Mouse (Mus musculus): ENCODE results near the gene Gh. TPM values are rescaled to one million over a fixed set of nuclear protein-coding genes. Genes with fewer than 3 reads are reported as not detected.

Gene Gh
- polyA plus RNA-seq, 1 experiment from 2014 or later, result not detected

DNA sequence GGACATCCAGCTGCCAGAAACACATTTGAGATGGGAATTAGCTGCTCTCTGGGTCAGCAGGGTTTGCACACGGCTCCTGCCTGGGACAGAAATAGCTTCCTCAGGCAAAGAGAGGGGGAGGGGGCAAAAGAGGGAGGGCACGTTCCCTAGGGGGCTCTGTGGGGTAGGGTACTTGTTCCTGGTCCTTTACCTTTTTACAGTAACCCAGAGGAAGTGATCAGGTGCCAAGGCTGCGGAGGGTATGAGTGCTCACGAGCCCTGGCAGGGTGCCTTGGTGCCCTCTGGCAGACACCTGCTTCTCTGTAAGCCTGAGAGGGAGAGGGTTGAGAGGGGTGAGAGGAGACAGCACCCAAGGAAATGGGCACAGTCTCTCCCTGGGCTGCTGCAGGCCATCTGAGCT, 30.8 kb upstream of the Gh start:
- no peak overlapping the region for H3K4me2 ChIP-seq (ENCODE audit: low read depth, low read length)
- WGBS, result 53% methylated on average over 4 of the region's 4 CpGs
- H3K4me1 ChIP-seq (ENCODE audit: control insufficient read depth, insufficient read depth, low read length), result no peaks in the 10 kb centered on the region
- H3K27ac ChIP-seq (ENCODE audit: low read length), result no peak overlapping the region
- H3K9me3 ChIP-seq (ENCODE audit: control insufficient read depth, low read length), result no peaks in the 10 kb centered on the region
- H3K36me3 ChIP-seq (ENCODE audit: control insufficient read depth, insufficient read depth, low read length), result no peaks in the 10 kb centered on the region
- H3K9ac ChIP-seq (ENCODE audit: low read depth, low read length), result no peak overlapping the region
- no peaks in the 10 kb centered on the region for H3K27me3 ChIP-seq (replicated peaks; ENCODE audit: control insufficient read depth, insufficient read depth, low read length)
- H3K4me3 ChIP-seq (ENCODE audit: low read length), result no peak overlapping the region
- ATAC-seq, result no peak

DNA sequence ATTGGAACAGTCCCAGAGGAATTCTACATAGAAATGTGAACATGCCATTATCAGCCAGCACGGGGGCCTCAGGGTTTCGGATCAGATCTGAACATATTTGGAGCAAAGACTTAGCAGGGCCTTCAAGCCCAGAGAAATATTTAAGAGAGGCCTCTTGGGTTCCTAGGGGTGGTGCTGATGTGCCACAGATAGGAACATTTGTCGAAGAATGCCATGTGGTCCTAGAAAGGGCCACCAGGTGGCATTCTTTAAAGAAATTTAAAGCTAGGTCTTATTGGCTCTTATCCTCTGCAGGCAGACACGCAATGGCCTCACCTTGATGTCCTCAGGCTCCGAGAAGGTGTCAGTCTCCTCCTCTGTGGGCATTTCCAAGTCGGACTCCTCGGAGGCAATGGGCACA, 28.0 kb upstream of the Gh start:
- no peak for ATAC-seq
- Histone ChIP-seq H3K27ac (ENCODE audit: low read length) (no peak overlapping the region), H3K27me3 (replicated peaks; ENCODE audit: control insufficient read depth, insufficient read depth, low read length) (no peaks in the 10 kb centered on the region), H3K4me2 (ENCODE audit: low read depth, low read length) (no peak overlapping the region), H3K36me3 (ENCODE audit: control insufficient read depth, insufficient read depth, low read length) (no peaks in the 10 kb centered on the region), H3K9me3 (ENCODE audit: control insufficient read depth, low read length) (no peaks in the 10 kb centered on the region), H3K4me3 (ENCODE audit: low read length) (no peak overlapping the region), H3K4me1 (ENCODE audit: control insufficient read depth, insufficient read depth, low read length) (no peaks in the 10 kb centered on the region), H3K9ac (ENCODE audit: low read depth, low read length) (no peak overlapping the region)
- WGBS, result 54% methylated on average over 7 of the region's 7 CpGs

DNA sequence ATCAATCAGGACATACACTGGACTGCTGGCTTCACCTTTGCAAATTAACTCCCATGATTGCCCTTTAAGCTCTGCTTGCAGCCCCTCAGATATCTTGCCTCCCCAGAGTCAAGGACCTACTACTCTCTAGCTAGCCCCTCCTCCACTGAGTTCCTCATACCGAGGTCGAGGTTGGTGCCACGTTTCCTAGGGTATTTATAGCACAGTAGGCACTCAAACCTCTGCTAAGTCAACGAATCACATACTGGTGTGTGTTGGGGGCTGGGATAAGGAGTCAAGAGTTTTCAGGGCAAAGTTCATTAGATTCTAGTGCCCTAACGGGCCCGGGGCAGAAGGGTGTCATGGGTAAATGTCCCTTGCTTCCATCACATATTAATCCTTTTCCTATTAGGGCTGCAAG, 27.5 kb upstream of the Gh start:
- 39% methylated on average over 6 of the region's 6 CpGs for WGBS
- Histone ChIP-seq H3K4me1 (ENCODE audit: control insufficient read depth, insufficient read depth, low read length) (no peaks in the 10 kb centered on the region), H3K27ac (ENCODE audit: low read length) (no peak overlapping the region), H3K4me3 (ENCODE audit: low read length) (no peak overlapping the region), H3K9me3 (ENCODE audit: control insufficient read depth, low read length) (no peaks in the 10 kb centered on the region), H3K9ac (ENCODE audit: low read depth, low read length) (no peak overlapping the region), H3K36me3 (ENCODE audit: control insufficient read depth, insufficient read depth, low read length) (no peaks in the 10 kb centered on the region), H3K4me2 (ENCODE audit: low read depth, low read length) (no peak overlapping the region), H3K27me3 (replicated peaks; ENCODE audit: control insufficient read depth, insufficient read depth, low read length) (no peaks in the 10 kb centered on the region)
- 0 out of 2 replicates have a peak, but pooled peaks have one; percentile 37 for ATAC-seq

DNA sequence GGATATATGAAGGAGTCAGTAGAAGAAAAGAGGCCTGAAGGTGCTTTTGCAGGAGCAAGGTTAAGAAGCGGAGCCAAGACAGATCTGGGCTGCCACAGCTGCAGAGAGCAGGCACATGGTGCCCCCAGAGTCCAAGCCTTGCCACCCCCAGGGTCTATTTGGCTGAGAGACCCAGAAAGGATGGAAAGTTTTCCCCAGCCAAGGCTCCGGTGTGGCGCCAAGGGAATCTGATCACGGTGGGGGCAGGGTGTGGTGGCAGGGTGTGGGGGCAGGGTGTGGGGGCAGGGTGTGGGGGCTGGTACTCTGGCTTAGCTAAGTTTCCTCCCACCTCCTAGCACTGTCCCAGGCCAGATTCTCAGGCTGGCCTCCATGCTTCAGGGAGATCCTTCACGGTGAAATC, 26.9 kb upstream of the Gh start:
- no peak overlapping the region for H3K27ac ChIP-seq (ENCODE audit: low read length)
- H3K27me3 ChIP-seq (replicated peaks; ENCODE audit: control insufficient read depth, insufficient read depth, low read length), result no peaks in the 10 kb centered on the region
- no peak overlapping the region for H3K9ac ChIP-seq (ENCODE audit: low read depth, low read length)
- ATAC-seq, result no peak
- H3K4me2 ChIP-seq (ENCODE audit: low read depth, low read length), result no peak overlapping the region
- H3K4me1 ChIP-seq (ENCODE audit: control insufficient read depth, insufficient read depth, low read length), result no peaks in the 10 kb centered on the region
- 43% methylated on average over 5 of the region's 5 CpGs for WGBS
- H3K9me3 ChIP-seq (ENCODE audit: control insufficient read depth, low read length), result no peaks in the 10 kb centered on the region
- no peak overlapping the region for H3K4me3 ChIP-seq (ENCODE audit: low read length)
- no peaks in the 10 kb centered on the region for H3K36me3 ChIP-seq (ENCODE audit: control insufficient read depth, insufficient read depth, low read length)

DNA sequence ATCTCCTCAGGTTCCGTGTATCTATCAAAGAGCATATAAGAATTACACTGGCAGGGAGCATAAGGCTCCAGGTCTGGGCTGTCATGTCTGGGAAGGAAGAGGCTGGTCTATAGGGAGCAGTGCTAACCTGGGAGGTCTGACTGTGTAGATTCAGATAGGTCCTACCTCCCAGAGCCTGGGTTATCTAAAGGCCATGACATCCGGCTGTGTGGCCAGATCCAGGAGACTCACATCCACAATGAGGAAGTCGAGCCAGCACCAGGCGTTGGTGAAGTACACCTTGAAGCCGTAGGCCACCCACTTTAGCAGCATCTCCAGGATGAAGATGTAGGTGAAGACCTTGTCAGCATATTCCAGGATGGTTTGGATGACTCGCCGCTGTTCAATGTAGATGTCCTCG, 24.8 kb upstream of the Gh start:
- no peak for ATAC-seq
- Histone ChIP-seq H3K4me3 (ENCODE audit: low read length) (no peak overlapping the region), H3K36me3 (ENCODE audit: control insufficient read depth, insufficient read depth, low read length) (no peaks in the 10 kb centered on the region), H3K9ac (ENCODE audit: low read depth, low read length) (no peak overlapping the region), H3K27me3 (replicated peaks; ENCODE audit: control insufficient read depth, insufficient read depth, low read length) (no peaks in the 10 kb centered on the region), H3K27ac (ENCODE audit: low read length) (no peak overlapping the region), H3K4me1 (ENCODE audit: control insufficient read depth, insufficient read depth, low read length) (no peaks in the 10 kb centered on the region), H3K4me2 (ENCODE audit: low read depth, low read length) (no peak overlapping the region), H3K9me3 (ENCODE audit: control insufficient read depth, low read length) (no peaks in the 10 kb centered on the region)
- WGBS, result 87% methylated on average over 8 of the region's 8 CpGs

DNA sequence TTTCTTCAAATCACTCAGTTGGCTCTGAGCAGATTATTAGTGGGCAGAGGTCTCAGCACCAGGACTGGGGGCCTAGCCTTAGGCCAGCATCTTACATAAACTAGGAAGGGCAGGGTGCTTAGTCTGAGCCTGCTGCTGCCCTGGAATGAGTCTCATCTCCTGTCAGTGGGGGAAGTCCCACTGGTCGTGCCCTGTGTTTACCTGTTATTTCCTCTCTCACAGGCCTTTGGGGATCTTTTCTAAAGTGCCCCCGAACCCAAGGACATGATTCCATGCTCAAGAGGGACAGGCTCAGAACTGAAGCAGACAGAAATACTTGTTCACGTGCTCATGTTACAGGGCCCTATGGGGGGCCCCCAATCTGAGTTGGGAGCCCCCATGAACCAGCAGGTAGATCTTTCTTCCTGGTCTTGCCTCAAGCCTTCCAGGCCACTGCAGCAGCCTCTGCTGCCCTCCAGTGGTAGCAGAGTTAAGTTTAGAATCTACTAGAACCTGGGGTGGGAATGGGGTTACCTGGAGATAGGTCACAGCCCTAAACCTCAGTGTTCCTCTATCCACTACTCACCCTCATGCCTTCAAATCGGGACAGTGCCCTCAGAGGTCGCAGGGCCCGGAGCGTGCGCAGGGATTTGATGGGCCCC, 24.0 kb upstream of the Gh start:
- Histone ChIP-seq H3K27me3 (replicated peaks; ENCODE audit: control insufficient read depth, insufficient read depth, low read length) (no peaks in the 10 kb centered on the region), H3K4me3 (ENCODE audit: low read length) (no peak overlapping the region), H3K4me2 (ENCODE audit: low read depth, low read length) (no peak overlapping the region), H3K9ac (ENCODE audit: low read depth, low read length) (0 out of 2 replicates have a peak overlapping the region, but pooled peaks have one; percentile 5), H3K27ac (ENCODE audit: low read length) (no peak overlapping the region), H3K9me3 (ENCODE audit: control insufficient read depth, low read length) (no peaks in the 10 kb centered on the region), H3K36me3 (ENCODE audit: control insufficient read depth, insufficient read depth, low read length) (no peaks in the 10 kb centered on the region), H3K4me1 (ENCODE audit: control insufficient read depth, insufficient read depth, low read length) (no peaks in the 10 kb centered on the region)
- WGBS, result 63% methylated on average over 8 of the region's 8 CpGs
- ATAC-seq, result 0 out of 2 replicates have a peak, but pooled peaks have one; percentile 43

DNA sequence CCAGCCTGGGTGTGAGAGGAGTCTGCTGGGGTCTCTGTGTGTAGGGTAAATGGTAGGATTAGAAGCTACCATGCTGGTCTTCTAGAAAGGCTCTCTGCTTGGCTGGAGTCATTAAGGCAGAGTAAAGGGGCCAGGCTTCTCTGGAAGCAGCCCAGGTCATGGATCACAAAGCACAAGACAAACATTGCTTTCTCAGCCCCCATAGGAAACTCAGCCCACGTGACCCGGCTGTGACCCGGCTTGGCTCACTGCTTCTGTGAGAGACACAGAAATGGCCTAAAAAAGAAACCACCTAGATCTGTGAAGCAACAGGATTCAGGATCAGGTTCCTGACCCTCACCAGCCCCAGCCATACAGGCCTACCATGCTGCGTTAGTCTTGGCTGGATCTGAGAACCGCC, 23.2 kb upstream of the Gh start:
- no peaks in the 10 kb centered on the region for H3K36me3 ChIP-seq (ENCODE audit: control insufficient read depth, insufficient read depth, low read length)
- H3K4me3 ChIP-seq (ENCODE audit: low read length), result no peak overlapping the region
- no peak for ATAC-seq
- H3K9ac ChIP-seq (ENCODE audit: low read depth, low read length), result peak overlapping the region; percentile 10; the same call in 1 of the 2 replicates
- no peaks in the 10 kb centered on the region for H3K27me3 ChIP-seq (replicated peaks; ENCODE audit: control insufficient read depth, insufficient read depth, low read length)
- no peaks in the 10 kb centered on the region for H3K9me3 ChIP-seq (ENCODE audit: control insufficient read depth, low read length)
- H3K4me2 ChIP-seq (ENCODE audit: low read depth, low read length), result no peak overlapping the region
- H3K27ac ChIP-seq (ENCODE audit: low read length), result no peak overlapping the region
- H3K4me1 ChIP-seq (ENCODE audit: control insufficient read depth, insufficient read depth, low read length), result no peaks in the 10 kb centered on the region
- WGBS, result 72% methylated on average over 5 of the region's 5 CpGs

DNA sequence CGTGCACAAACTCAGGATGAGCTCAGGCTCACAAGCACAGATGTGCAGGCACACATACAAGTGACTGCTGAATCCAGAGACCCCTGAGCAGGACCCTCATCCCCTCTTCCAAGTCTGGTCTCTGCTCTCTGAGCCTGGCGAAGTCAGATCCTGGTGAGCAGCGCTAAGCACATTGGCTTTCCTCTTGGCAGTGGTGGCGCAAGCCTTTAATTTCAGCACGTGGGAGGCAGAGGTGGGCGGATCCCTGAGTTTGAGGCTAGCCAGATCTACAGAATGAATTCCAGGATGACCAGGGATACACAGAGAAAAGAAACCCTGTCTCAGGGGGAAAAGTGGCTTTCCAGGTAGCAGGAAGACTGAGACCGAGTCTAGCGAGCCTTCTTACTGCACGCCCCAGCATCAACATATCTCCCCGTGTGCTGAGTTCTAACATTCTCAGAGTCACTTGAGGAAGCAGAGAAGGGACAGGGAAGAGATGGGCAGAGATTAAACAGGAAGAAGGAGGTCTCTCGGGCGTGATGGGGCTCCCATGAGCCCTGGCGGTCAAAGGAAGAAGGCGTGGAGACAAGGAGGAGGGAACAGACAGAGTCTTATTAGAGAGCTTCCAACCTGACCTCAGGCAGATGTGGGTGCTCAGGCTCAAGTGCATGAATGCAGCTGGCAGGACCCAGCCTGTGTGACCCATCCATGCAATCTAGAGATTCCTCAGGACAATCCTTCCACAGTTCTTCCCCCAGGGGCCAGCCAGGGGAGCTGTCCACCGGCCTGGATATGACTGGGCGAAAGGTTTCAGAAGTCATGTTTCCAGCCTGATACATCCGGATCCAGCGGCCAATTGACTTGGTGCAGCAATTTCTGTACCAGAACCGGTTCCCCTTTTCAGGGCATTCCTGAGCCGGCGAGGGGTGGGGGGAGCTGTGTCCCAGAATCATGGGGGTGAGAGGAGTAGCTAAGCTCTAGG, 17.0 kb upstream of the Gh start:
- H3K27me3 ChIP-seq (replicated peaks; ENCODE audit: control insufficient read depth, insufficient read depth, low read length), result no peaks in the 10 kb centered on the region
- H3K4me3 ChIP-seq (ENCODE audit: low read length), result no peak overlapping the region
- peaks cover 14% of the 10 kb centered on the region for H3K4me1 ChIP-seq (ENCODE audit: control insufficient read depth, insufficient read depth, low read length)
- peak overlapping the region; percentile 30 for H3K27ac ChIP-seq (ENCODE audit: low read length)
- no peak for ATAC-seq
- 59% methylated on average over 21 of the region's 21 CpGs for WGBS
- no peaks in the 10 kb centered on the region for H3K36me3 ChIP-seq (ENCODE audit: control insufficient read depth, insufficient read depth, low read length)
- H3K4me2 ChIP-seq (ENCODE audit: low read depth, low read length), result no peak overlapping the region
- no peak overlapping the region for H3K9ac ChIP-seq (ENCODE audit: low read depth, low read length)
- H3K9me3 ChIP-seq (ENCODE audit: control insufficient read depth, low read length), result no peaks in the 10 kb centered on the region

DNA sequence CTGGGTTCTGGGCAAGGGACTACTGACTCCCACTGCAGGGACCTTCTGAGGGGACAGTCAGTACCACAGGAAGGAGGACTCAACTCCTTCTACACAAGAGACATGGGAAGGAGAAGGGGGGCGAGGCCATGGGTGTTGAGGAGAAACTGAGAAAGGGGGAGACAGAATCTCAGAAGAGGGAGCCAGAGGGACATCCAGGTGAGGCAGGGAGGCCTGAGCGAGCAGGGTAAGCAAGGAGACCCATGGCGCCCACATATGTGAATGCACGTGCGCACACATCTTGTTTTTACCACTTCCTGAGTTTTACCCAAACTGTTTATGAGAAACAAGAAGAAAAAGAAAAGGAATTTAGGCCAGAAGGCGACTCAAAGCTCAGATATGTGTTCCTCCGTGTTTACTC, 16.1 kb upstream of the Gh start:
- H3K27me3 ChIP-seq (replicated peaks; ENCODE audit: control insufficient read depth, insufficient read depth, low read length), result no peaks in the 10 kb centered on the region
- peaks cover 18% of the 10 kb centered on the region for H3K4me1 ChIP-seq (ENCODE audit: control insufficient read depth, insufficient read depth, low read length)
- no peak for ATAC-seq
- H3K36me3 ChIP-seq (ENCODE audit: control insufficient read depth, insufficient read depth, low read length), result no peaks in the 10 kb centered on the region
- no peak overlapping the region for H3K27ac ChIP-seq (ENCODE audit: low read length)
- no peak overlapping the region for H3K4me2 ChIP-seq (ENCODE audit: low read depth, low read length)
- no peaks in the 10 kb centered on the region for H3K9me3 ChIP-seq (ENCODE audit: control insufficient read depth, low read length)
- no peak overlapping the region for H3K9ac ChIP-seq (ENCODE audit: low read depth, low read length)
- H3K4me3 ChIP-seq (ENCODE audit: low read length), result no peak overlapping the region
- 74% methylated on average over 7 of the region's 7 CpGs for WGBS
